Mouse (Mus musculus) heart, postnatal 0 days (tissue): Measurements from ENCODE around the gene Gcn1l1. TPM values are rescaled to one million over a fixed set of nuclear protein-coding genes. Genes with fewer than 3 reads are reported as not detected.

Source experiments
- ATAC-seq: fragments of 200-750 bp; cut with Nextera tagmentation; 2 replicates; pipeline ENCODE4 v1.8.0; 2017; ENCODE audit warnings: low read depth, moderate number of reproducible peaks, moderate library complexity; ENCODE audit not compliant: insufficient read depth
- DNase-seq: peaks from one replicate; pipeline ENCODE4 v3.0.0-alpha.2; 2016; ENCODE audit warnings: low spot score
- H3K27ac ChIP-seq: fragments of 300-500 bp; sonication (generic); 2 replicates; pipeline ENCODE4 v1.5.1; 2014; ENCODE audit warnings: low read depth, mild to moderate bottlenecking
- H3K27me3 ChIP-seq: fragments of 300-500 bp; sonication (generic); 2 replicates; pipeline ENCODE4 v1.6.1; 2014; ENCODE audit warnings: low read length, mixed read lengths; ENCODE audit not compliant: control insufficient read depth, insufficient read depth
- H3K36me3 ChIP-seq: fragments of 300-500 bp; sonication (generic); replicated peaks from 2 replicates; pipeline ENCODE4 v1.6.1; 2014; ENCODE audit warnings: low read length, mixed read lengths; ENCODE audit not compliant: control insufficient read depth, insufficient read depth
- H3K4me1 ChIP-seq: fragments of 300-500 bp; sonication (generic); 2 replicates; pipeline ENCODE4 v1.6.1; 2014; ENCODE audit warnings: antibody characterized with exemption; ENCODE audit not compliant: control insufficient read depth, insufficient read depth
- H3K4me2 ChIP-seq: fragments of 300-500 bp; sonication (generic); 2 replicates; pipeline ENCODE4 v1.6.1; 2014; ENCODE audit warnings: low read depth, mild to moderate bottlenecking, low read length, moderate library complexity
- H3K4me3 ChIP-seq: fragments of 300-500 bp; sonication (generic); 2 replicates; pipeline ENCODE4 v1.5.1; 2014; ENCODE audit warnings: low read depth, low read length
- H3K9ac ChIP-seq: fragments of 300-500 bp; sonication (generic); replicated peaks from 2 replicates; pipeline ENCODE4 v1.6.1; 2014; ENCODE audit warnings: low read depth, low read length, mixed read lengths
- H3K9me3 ChIP-seq: fragments of 300-500 bp; sonication (generic); replicated peaks from 2 replicates; pipeline ENCODE4 v1.6.1; 2016; ENCODE audit warnings: low read length; ENCODE audit not compliant: control insufficient read depth
- CTCF ChIP-seq: IDR thresholded peaks from 2 replicates; pipeline ENCODE4 v1.5.1; 2016; ENCODE audit warnings: antibody characterized with exemption, control low read depth, low read depth
- EP300 ChIP-seq: IDR thresholded peaks from 2 replicates; pipeline ENCODE4 v1.6.1; 2016; ENCODE audit warnings: antibody characterized with exemption, low read depth
- WGBS: fragments of 180-500 bp; shearing (Covaris S2); extraction: QIAGEN DNeasy Blood & Tissue Kit; methylation state at CpG from one replicate; pipeline ENCODE4 v1.1.7; 2014; 5-methylcytosine and 5-hydroxymethylcytosine counted together
- polyA plus RNA-seq: library from polyadenylated mRNA; unstranded; fragments of >200 nt; fragmentation: Nextera tagmentation; extraction: Ambion mirVana; gene quantifications from 2 replicates; pipeline ENCODE4 v1.2.1, GENCODE M21; 2015
- total RNA-seq: library from RNA; depleted of rRNA; stranded (reverse); fragments of >200 nt; gene quantifications from 2 replicates; pipeline ENCODE4 v1.2.3, GENCODE M21; 2014; ENCODE audit warnings: low replicate concordance

Gcn1l1 gene
- total and polyA plus RNA-seq, 2 experiments from 2014 or later = 13.6 to 38.3 TPM

GRCm38 (mm10) chr5:115628083-115628482 is 63.0 kb downstream of the Gcn1l1 start:
- H3K9me3 ChIP-seq = no peaks in the 10 kb centered on the region
- no peak for DNase-seq
- H3K36me3 ChIP-seq = no peaks in the 10 kb centered on the region
- 67% methylated on average over 8 of the region's 8 CpGs for WGBS
- no peak overlapping the region for H3K4me2 ChIP-seq
- H3K9ac ChIP-seq = no peak overlapping the region
- TF ChIP-seq CTCF (no peak), EP300 (no peak)
- 0 out of 2 replicates have a peak, but pooled peaks cover 8% of the 10 kb centered on the region for H3K4me1 ChIP-seq
- H3K27ac ChIP-seq = no peak overlapping the region
- no peak for ATAC-seq
- no peak overlapping the region for H3K4me3 ChIP-seq
- no peaks in the 10 kb centered on the region for H3K27me3 ChIP-seq

- no peak for DNase-seq
- TF ChIP-seq EP300 (no peak), CTCF (no peak)
- WGBS = 77% methylated on average over 4 of the region's 4 CpGs
- no peak overlapping the region for H3K27ac ChIP-seq
- no peak for ATAC-seq
- no peaks in the 10 kb centered on the region for H3K36me3 ChIP-seq
- H3K27me3 ChIP-seq = no peaks in the 10 kb centered on the region
- no peak overlapping the region for H3K4me2 ChIP-seq
- no peak overlapping the region for H3K4me3 ChIP-seq
- H3K4me1 ChIP-seq = 0 out of 2 replicates have a peak, but pooled peaks cover 10% of the 10 kb centered on the region
- no peak overlapping the region for H3K9ac ChIP-seq
- H3K9me3 ChIP-seq = no peaks in the 10 kb centered on the region
These were observed 64.6 kb downstream of the Gcn1l1 start for GRCm38 (mm10) chr5:115629672-115630071.

- H3K4me1 ChIP-seq = 0 out of 2 replicates have a peak, but pooled peaks cover 10% of the 10 kb centered on the region
- TF ChIP-seq EP300 = no peak
- TF ChIP-seq CTCF = no peak
- no peak overlapping the region for H3K4me3 ChIP-seq
- DNase-seq (no peak), ATAC-seq (no peak)
- no peak overlapping the region for H3K27ac ChIP-seq
- H3K9me3 ChIP-seq = no peaks in the 10 kb centered on the region
- no peaks in the 10 kb centered on the region for H3K36me3 ChIP-seq
- 57% methylated on average over 5 of the region's 5 CpGs for WGBS
- H3K27me3 ChIP-seq = no peaks in the 10 kb centered on the region
- H3K9ac ChIP-seq = no peak overlapping the region
- no peak overlapping the region for H3K4me2 ChIP-seq
These were observed 65.2 kb downstream of the Gcn1l1 start for GRCm38 (mm10) chr5:115630291-115630690.

- Histone ChIP-seq H3K36me3 (no peaks in the 10 kb centered on the region), H3K9ac (peak within 1 kb of the TSS; percentile 77), H3K4me3 (peak within 1 kb of the TSS; percentile 65), H3K4me1 (0 out of 2 replicates have a peak, but pooled peaks cover 10% of the 10 kb centered on the region), H3K4me2 (peak within 1 kb of the TSS; percentile 70), H3K27me3 (no peaks in the 10 kb centered on the region), H3K9me3 (no peaks in the 10 kb centered on the region), H3K27ac (peak within 1 kb of the TSS; percentile 76)
- WGBS = under 1% methylated on average over 59 of the region's 125 CpGs
- DNase-seq = peak; percentile 90
- peak; percentile 93 for ATAC-seq
- TF ChIP-seq CTCF = no peak
- TF ChIP-seq EP300 = no peak
These were observed 66.7 kb downstream of the Gcn1l1 start, which contains the start of gene Rab35 for GRCm38 (mm10) chr5:115631505-115632357. TSS of gene Rab35 (plus strand) at chr5:115631908.

GRCm38 (mm10) chr5:115632358-115632714 is 67.3 kb downstream of the Gcn1l1 start:
- Histone ChIP-seq H3K9ac (peak overlapping the region; percentile 77), H3K36me3 (no peaks in the 10 kb centered on the region), H3K27ac (peak overlapping the region; percentile 76), H3K9me3 (no peaks in the 10 kb centered on the region), H3K4me2 (peak overlapping the region; percentile 68), H3K27me3 (no peaks in the 10 kb centered on the region), H3K4me1 (0 out of 2 replicates have a peak, but pooled peaks cover 10% of the 10 kb centered on the region), H3K4me3 (peak overlapping the region; percentile 65)
- TF ChIP-seq EP300 (no peak), CTCF (no peak)
- peak; percentile 35 for ATAC-seq
- WGBS = 2% methylated on average over 16 of the region's 30 CpGs
- no peak for DNase-seq
